Mouse (Mus musculus) testis, postnatal 10 days (tissue): ENCODE data around the gene Hook1.
"Not testable (repeated sequence)": the region's sequence is repeated elsewhere in the genome, so short reads cannot be mapped to it uniquely, and the experiment has no call there.

Experiments used
- DNase-seq: peaks from one replicate; pipeline ENCODE4 v3.0.0; 2021; ENCODE audit warnings: low spot score

Gene Hook1

DNA sequence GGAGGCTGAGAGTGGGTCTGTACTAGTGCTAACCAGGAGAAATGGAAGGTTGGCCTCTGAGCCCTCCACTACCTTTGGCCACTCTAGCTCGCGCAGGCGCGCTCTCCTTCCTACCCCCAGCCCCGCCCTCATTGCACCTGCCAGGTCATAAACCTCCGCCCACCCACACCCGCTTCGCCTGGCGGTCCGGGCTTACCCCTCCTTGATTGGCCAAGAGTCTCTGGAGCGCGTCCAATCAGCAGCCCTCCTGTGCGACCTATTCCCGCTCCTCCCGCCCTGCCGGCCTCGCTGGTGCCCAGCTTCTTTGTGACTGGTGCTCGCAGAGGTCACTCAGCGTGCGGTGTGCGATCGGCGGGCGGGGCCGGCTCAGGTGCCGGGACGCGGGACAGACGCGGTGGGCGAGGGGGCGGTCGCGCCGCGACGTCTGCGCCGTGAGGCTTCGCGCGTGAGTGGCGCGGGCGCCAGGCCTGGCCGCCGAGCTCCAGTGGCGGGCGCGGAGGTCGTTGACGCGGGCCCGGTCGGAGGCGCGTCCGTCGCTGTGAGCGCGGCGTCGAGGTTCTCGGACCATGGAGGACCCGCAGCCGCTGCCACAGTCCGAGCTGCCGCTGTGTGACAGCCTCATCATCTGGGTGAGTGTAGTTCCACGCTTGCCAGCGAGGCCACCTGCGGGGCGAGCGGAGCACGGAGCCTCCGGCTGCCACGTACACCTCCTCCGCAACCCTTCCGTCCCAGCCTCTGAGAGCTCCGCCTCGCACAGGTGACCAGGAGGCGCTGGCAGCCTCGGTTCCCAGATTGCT lies at the start of gene Hook1:
Gene Hook1 (plus strand): TSS at position 313 of the 797 bp plus-strand sequence.
- peak; percentile 95 for DNase-seq

DNA sequence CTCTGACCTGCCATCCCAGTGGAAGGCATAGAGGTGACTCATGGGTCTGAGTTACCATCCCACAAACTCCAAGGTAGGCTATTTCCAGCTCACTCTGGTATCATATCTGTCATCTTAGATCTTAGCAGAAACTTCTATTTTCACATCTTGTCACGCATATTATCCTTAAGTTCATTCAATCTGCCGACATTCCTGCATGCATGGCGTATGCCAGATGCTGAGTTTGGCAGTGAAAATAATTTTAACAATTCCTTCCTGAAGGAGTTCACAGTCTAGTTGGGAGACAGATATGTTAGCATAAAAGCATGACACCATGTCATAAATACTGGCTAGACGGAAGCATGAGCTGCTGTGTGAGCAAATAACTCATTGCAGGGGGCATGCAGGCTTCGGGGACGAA lies 49.3 kb upstream of the Hook1 start:
- no peak for DNase-seq

DNA sequence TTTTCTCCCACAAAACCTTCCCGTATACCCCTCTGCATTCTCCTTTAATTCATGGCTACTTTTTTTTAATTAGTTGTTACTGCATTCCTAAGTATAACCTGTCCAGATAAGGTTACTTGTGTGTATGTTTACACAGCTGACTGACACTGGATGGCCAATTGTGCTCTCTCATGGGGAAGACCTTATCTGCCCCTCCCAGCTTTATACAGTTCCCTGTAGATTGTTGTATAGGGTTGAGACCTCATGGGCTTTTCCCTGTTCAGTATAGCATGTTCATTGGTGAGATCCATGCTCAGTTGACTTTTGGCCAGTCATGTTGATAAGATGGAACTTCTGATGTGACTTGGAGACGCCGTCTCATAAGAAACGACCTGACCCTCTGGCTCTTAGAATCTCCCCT lies 46.6 kb upstream of the Hook1 start:
- no peak for DNase-seq

DNA sequence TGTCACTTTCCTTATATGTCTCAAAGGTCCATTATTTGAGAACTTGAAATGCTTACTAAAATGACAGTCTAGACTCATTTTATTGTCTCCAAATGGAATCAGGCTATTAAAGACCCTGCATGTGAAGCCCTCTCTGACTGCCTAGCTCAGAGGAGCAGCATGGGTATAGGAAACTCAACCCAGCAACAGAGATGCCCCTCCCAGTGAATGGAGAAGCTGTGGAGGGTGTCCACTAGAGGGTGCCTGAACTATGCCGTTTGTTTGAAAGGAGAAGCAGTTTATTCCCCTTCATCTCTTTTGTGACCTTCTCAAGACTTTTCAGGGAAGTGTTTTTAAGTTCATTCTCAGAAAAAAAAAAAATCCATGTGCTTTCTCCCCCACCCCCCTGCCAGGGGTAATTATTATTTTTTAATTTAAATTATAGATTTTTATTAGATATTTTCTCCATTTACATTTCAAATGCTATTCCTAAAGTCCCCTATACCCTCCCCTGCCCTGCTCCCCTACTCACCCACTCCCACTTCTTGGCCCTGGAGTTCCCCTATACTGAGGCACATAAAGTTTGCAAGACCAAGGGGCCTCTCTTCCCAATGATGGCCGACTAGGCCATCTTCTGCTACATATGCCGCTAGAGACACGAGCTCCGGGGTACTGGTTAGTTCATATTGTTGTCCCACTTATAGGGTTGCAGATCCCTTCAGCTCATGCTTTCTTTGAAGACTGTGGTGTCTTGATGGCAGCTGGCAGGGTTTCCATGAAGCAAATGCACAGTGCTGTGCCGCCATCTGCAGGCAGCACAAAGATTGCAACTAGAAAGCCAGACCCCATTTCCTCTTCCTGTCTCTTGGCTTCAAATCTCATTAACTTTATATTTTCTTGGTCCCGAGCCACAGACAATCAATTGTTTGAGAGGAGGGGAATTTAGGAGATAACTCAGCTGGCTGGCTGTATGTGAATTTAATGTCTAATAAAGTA lies 42.5 kb upstream of the Hook1 start:
- DNase-seq: peak; percentile 85

DNA sequence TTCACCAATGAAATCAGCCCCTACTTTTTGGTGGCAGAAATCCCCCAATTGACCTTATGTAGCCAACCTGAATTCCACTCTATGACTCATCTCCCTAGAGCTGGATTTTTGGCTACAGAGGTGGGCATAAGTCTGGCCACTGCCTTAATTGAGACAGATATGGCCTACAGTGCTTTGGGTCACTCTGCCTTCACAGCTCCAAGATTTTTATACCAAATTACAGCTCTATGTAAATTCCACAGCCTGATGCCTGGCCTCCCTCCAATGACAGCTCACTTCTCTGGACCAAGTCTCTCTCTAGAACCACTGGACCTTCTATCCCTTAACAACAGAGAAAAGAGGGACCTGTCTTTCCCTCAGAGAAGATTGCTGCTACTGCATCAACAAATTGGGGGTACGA lies 38.2 kb upstream of the Hook1 start:
- no peak for DNase-seq

DNA sequence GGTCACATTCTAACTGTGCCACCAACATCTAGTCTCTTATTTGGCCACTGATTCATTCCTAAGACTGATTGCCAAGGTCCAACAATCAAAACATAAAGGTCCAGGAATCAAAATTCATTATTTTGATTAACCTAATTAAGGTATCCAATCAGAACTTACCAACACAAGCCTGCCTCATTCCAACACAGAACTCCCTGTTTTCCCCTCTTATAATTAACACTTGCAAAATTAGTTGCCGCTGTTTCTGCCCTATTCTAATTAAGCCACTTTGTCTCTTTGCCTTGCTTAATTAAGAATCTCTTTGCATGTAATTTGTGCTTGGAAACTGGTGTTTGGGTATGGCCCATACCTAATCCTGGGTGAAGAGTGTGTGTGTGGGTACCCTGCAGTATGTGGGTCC lies 37.1 kb upstream of the Hook1 start:
- no peak for DNase-seq

DNA sequence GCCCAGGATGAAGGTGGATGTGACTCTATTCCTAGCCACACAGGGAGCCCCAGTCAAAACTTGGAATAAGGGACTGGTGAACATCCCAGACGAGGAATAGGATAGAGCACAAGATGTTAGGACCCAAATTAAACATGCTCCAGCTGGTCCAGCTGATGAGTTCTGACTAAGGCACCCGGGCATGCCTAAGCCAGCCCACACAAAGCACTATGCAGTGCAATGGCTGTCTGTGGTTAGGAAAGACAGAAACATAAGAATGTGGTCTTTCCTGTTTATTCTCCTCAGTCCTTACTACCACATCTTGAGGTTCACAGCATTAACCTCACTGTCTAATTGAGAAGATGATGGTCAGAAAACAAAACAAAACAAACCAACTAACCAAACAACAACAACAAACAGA lies 35.7 kb upstream of the Hook1 start:
- no peak for DNase-seq

DNA sequence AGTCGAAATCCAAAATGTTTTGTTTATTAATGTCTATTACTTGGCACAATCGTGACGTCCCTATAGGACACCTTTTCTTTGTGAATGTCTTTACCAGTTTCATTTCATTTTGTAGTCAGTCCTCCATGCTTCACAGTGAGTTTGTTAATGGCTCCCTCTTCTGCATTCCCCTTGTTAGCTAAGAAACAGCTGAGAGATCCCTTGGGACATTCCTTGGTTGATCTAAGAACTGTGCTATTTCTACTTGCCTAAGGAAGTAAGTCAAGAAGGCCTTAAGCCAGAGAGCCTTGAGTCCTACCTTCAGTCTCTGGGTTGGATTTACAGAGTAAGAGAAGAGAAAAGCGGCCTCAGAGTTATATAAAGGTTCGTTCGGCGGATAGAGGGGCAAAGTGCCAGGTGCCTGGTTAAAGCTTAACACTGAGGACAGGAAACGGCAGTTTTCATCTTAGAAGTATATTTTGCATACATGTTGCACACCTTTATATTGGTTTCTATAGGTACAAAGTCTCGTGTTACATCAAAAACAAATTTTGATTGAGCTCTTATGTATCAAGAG lies 33.2 kb upstream of the Hook1 start:
- DNase-seq: no peak

DNA sequence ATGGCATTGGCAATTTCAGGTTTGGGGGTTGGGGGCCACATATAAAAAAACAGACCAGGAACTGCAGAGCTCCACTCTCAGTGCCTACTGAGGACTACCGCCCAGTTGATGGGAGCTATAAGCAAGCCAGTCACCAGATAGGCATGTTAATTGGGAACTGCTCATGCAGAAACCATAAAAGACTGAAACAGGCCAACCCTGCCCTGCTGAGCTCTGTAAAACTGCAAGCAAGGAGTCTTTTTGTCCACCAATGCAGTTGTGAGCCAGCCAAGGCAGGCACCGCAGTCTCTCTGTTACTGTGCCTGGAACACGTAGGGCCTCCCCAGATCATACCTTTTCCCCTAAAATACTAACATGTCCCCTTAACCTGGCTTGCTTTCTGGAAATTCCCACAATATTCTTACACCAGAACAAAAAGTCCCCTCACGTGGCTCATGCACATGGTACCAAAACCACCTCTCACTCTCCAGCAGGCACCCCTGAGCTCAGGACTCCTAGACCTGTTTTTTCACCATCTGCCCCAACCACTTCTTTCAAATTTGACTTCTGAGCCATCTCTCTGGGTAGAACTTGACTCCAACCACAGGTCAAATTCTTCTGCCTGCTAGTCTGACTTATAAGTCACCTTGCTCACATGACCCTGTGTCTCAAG lies 32.5 kb upstream of the Hook1 start:
- no peak for DNase-seq

DNA sequence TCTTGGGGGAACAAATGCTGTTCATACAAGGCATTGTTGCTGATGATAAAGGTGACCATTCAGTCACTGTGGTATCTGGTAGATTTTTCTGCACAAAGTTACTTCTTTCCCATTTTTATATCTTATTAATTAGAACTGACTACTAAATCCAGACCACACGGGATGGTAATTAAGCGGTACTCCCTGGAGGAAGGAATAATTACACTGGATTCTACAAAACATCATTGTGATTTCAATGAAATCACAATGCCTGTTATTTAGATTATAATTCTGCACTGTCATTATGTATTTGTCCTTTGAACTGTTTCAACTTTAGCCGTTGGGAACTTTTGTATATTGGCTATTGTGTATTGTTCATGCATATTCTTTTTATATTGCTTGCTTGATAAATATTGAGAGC lies 28.3 kb upstream of the Hook1 start:
- no peak for DNase-seq

DNA sequence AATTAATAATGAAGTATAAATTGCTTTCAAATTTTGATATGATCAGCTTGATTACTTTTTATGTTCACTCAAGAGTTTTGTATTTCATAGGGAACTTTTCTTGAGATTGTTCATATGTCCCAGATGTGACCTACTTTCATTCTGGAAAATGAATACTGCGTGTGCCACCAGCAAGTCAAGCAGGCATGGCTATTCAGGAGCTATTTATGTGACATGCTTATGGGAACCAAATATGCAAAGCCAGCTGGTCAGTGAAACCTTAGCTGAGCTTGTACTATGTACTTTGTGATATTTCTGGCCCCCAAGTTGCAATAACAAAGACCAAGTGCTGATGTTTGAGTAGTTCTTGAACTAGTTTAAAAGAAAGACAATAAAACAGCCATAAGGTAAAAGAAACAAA lies 19.1 kb upstream of the Hook1 start:
- DNase-seq: no peak

DNA sequence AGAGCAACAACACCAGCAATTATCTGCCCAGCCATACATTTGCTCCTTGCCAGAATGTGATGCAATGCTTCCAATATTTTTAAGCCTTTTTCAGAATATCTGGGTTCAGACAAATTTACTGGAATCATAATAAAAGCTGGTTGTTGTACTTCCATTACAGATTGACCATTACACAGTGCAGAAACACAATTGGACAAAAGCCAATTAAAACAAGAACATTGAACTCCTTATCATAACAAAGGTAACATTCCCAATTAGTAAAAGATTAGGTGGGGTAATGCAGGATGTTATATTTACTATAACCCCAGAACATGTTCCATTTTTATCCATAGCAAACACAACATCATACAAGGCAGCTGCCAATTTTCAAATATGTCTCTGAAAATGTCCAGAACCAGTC lies 13.7 kb upstream of the Hook1 start:
- DNase-seq: no peak

DNA sequence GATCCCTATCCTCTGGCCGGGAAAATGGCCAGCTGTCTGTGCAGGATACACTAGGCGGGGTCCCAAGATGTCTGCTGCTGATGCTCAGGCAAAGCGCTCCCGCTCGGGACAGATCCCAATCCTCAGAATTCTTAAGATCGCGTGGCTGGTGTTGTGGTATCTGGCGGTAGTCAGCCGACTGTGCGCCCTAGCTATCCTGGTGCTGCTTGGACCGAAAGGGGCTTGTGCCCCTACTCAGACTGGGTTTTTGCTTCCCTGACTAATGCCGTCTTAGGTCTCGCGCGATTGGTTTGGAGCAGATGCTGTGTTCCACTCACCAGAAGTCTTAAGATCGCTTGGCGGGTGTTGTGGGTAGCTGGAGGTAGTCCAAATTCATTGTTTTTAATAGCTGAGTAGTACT lies 15.2 kb downstream of the Hook1 start:
- not testable (repeated sequence) for DNase-seq

DNA sequence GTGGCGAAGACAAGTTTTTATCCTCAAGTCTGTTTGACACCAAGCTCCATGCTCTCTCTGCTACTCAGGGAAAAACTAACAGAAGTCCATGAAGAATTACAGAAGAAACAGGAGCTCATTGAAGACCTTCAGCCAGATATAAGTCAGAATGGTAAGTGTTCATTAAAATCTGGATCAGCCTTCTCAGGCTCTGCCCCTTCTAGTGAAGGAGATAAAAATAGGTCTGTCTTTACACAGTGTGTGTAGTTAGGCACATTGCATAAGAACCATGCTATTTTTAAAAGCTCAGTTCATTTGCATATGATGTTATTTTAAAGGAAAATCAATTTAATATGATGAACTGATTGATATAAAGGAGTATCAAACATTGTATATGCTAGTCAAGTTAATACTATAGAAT lies 49.8 kb downstream of the Hook1 start:
- DNase-seq: no peak

DNA sequence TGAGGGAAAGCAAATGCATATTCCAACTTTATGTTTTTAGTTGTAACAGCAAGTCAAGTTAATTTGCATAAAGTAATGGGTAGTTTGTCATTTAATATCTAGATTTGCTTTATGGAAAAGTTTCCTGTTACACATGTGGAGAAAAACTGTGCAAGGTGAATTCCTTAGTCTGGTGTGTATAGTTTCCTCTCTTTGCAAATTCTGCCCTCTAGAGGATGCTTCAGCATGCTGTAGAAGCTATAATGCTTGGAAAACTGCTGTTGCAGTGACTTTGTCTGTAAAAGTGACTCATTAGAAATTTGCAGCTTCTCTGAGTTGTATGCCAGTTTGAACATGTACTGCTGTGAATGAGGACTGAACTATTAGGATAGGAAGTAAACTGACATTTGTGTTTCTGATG lies 55.8 kb downstream of the Hook1 start:
- no peak for DNase-seq

DNA sequence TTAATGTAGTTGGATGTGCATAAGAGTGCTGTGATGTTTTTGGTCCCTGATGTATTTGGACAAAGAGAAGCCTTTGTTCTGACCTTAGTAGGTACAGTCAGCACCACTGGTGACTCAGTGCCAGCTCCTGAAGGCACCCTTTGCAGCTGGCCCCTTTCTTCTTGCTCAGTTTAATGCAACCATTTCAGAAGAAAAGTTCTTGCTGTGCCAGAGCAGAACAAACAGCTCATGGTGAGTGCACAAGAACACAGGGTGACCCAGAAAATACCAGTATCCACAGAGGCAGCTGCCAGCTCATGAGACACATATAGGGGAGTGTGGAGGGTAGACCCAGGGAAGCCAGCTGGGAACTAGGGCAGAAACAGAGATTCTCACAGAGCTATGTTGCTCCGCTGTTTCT lies 61.4 kb downstream of the Hook1 start:
- no peak for DNase-seq

DNA sequence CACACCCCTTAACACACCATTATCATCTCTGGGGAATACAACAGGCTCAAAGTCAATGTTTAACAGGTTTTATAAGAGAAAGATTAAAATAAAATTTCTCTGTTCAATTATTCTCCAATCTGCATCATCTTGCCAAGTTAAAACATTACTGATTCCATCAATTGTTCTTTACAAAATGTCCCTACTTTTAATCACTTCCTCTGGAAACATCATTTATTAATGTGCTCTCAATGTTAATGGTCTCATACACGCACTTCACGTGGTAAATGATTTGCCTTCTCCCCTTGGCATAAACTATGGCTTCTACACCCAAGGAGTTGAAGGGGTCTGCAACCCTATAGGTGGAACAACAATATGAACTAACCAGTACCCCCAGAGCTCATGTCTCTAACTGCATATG lies 93.1 kb downstream of the Hook1 start:
- DNase-seq: no peak

DNA sequence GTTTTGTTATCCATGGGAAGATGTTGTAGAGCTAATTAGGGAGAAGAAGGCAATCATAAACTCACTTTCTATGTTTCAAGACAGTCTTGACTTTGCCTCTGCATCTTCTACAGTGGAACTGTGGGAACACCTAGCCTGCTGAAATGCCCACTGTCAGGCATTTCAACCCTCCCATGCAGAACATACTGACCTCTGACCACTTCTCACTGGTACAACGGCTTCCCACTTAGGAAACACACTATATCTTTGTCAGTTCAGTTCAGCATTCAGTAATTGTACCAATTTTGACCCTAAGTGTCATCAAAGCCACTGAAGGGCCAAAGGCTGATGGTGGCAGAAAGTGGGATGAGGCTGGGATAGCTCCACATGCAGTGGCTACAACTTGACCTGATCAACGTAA lies 95.0 kb downstream of the Hook1 start:
- no peak for DNase-seq
